Mouse (Mus musculus) forebrain, embryonic 11.5 days (tissue): ENCODE measurements at regions not wholly inside any gene's neighbourhood (a gene's known extent, or its start where the extent isn't known, plus 50 kb on each side); places are given as distances from the start of the nearest gene placed in this dataset.

Experiments used
- ATAC-seq: fragments of 200-750 bp; cut with Nextera tagmentation; replicated peaks from 2 replicates; pipeline ENCODE4 v1.8.0; 2017; ENCODE audit warnings: moderate TSS enrichment; ENCODE audit not compliant: low FRiP score
- DNase-seq: peaks from one replicate; pipeline ENCODE4 v3.0.0-alpha.2; 2017; ENCODE audit warnings: low spot score
- H3K27ac ChIP-seq: fragments of 300-500 bp; sonication (generic); 2 replicates; pipeline ENCODE4 v1.5.1; 2014; ENCODE audit warnings: low read depth, low read length
- H3K27me3 ChIP-seq: fragments of 300-500 bp; sonication (generic); 2 replicates; pipeline ENCODE4 v1.6.1; 2014; ENCODE audit warnings: mild to moderate bottlenecking, low read length, mixed read lengths; ENCODE audit not compliant: control insufficient read depth, insufficient read depth
- H3K36me3 ChIP-seq: fragments of 300-500 bp; sonication (generic); 2 replicates; pipeline ENCODE4 v1.6.1; 2014; ENCODE audit warnings: mild to moderate bottlenecking, low read length, moderate library complexity, mixed read lengths; ENCODE audit not compliant: control insufficient read depth, insufficient read depth
- H3K4me1 ChIP-seq: fragments of 300-500 bp; sonication (generic); replicated peaks from 2 replicates; pipeline ENCODE4 v1.6.1; 2014; ENCODE audit warnings: low read length, mixed read lengths; ENCODE audit not compliant: control insufficient read depth, insufficient read depth
- H3K4me2 ChIP-seq: fragments of 300-500 bp; sonication (generic); 2 replicates; pipeline ENCODE4 v1.6.1; 2014; ENCODE audit warnings: low read depth, mild to moderate bottlenecking, low read length, moderate library complexity, mixed read lengths; ENCODE audit not compliant: severe bottlenecking
- H3K4me3 ChIP-seq: fragments of 300-500 bp; sonication (generic); 2 replicates; pipeline ENCODE4 v1.5.1; 2014; ENCODE audit warnings: low read depth, low read length
- H3K9ac ChIP-seq: fragments of 300-500 bp; sonication (generic); 2 replicates; pipeline ENCODE4 v1.6.1; 2014; ENCODE audit warnings: low read length
- H3K9me3 ChIP-seq: fragments of 300-500 bp; sonication (generic); 2 replicates; pipeline ENCODE4 v1.6.1; 2016; ENCODE audit warnings: low read length, mixed read lengths; ENCODE audit not compliant: control insufficient read depth
- WGBS: fragments of 180-500 bp; shearing (Covaris S2); extraction: QIAGEN DNeasy Blood & Tissue Kit; methylation state at CpG from one replicate; pipeline ENCODE4 v1.1.7; 2014; 5-methylcytosine and 5-hydroxymethylcytosine counted together

DNA sequence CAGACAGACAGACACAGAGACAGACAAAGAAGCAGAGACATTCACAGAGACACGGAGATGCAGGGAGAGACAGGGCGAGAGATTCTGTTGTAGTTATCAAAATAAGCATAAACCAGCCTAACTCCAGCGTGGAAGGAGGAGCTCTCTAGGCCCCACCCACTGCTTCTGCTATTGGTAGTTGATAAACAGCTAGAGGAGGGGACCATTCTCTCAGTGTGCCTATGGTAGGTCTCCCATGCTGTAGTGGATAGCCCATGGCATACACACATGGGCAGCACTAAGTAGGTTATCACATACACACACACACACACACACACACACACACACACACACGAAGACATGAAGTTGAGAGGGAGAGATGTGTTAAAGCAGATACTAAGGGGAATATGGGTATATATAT, 115.7 kb upstream of the Man2a1 start:
- DNase-seq (no peak), ATAC-seq (no peak)
- H3K4me1 ChIP-seq: no peaks in the 10 kb centered on the region
- no peak overlapping the region for H3K4me2 ChIP-seq
- H3K4me3 ChIP-seq: no peak overlapping the region
- no peak overlapping the region for H3K27ac ChIP-seq
- no peaks in the 10 kb centered on the region for H3K36me3 ChIP-seq
- no peak overlapping the region for H3K9ac ChIP-seq
- H3K9me3 ChIP-seq: no peaks in the 10 kb centered on the region
- WGBS: 83% methylated on average over 4 of the region's 4 CpGs
- no peaks in the 10 kb centered on the region for H3K27me3 ChIP-seq

DNA sequence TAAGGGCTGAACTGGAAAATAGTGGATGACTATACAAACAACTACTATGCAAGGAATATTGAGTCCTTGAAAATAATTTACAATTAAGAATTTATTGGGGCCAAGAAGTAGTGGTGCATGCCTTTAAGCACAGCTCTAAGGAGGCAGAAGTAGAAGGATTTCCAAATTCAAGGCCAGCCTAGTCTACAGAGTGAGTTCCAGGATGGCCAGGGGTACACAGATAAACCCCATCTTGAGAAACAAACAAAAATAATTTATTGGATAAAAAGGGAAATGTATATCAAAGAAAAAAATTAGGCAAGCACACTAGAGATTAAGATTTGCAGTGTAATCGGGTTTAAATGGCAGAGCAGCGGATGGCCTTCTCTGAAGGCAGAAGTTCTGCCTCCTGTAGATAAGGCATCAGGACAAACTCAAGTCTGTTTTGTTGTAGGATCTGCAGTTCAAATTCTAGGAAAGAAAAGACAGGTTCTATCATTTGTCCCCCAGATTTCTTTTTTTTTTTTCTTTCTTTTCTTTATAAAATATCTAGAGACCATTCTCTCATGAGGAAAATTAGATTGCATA, 110.7 kb upstream of the Man2a1 start:
- Histone ChIP-seq H3K27ac (no peak overlapping the region), H3K4me1 (no peaks in the 10 kb centered on the region), H3K36me3 (no peaks in the 10 kb centered on the region), H3K9me3 (no peaks in the 10 kb centered on the region), H3K27me3 (no peaks in the 10 kb centered on the region), H3K4me3 (no peak overlapping the region), H3K9ac (no peak overlapping the region), H3K4me2 (no peak overlapping the region)
- 98% methylated on average over 2 of the region's 2 CpGs for WGBS
- ATAC-seq (no peak), DNase-seq (no peak)

DNA sequence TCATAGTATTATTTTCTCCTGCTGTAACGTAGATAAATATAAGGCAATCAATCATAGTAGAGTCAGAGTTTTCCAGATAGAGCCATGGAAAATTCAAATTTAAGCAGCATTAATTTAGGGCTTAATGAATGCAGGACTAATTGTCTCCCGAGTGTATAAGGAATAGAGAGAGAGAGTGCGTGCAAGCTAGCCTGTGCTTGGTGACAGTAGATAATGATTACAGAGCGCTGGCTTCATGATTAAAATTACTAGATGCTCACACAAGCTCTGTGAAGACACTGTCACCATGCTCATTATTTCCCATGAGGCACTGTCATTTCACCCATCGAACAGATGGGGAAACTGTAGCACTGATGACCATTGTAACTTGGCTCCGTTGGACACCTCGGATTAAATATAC, 109.9 kb upstream of the Man2a1 start:
- H3K4me2 ChIP-seq: no peak overlapping the region
- H3K4me1 ChIP-seq: no peaks in the 10 kb centered on the region
- H3K36me3 ChIP-seq: no peaks in the 10 kb centered on the region
- DNase-seq (no peak), ATAC-seq (peak; percentile 37; the same call in 1 of the 2 replicates)
- no peak overlapping the region for H3K9ac ChIP-seq
- H3K27ac ChIP-seq: no peak overlapping the region
- no peaks in the 10 kb centered on the region for H3K9me3 ChIP-seq
- WGBS: 74% methylated on average over 7 of the region's 7 CpGs
- no peak overlapping the region for H3K4me3 ChIP-seq
- no peaks in the 10 kb centered on the region for H3K27me3 ChIP-seq

DNA sequence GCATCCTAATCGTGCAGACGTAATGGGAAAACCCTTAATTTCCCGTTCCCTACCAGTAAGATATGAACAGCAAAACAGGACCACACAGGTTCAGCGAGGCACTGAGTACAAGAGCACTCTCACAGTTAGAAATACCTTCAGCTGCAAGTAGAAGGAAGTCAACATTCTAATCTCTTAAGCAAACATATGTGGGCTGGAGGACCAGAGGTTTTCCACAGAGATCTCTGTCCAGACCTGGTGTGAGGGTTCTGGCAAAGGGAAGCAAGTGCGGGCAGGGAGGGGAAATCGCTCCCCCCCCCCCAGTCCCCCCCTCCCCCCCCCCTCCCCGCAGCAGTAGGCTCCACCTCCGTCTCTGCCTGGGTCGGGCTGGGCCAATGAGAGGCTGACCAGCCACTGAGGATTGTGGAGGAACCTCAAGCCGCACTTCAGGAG, 108.6 kb upstream of the Man2a1 start:
- Histone ChIP-seq H3K9ac (no peak overlapping the region), H3K4me1 (no peaks in the 10 kb centered on the region), H3K27ac (no peak overlapping the region), H3K4me3 (no peak overlapping the region), H3K27me3 (no peaks in the 10 kb centered on the region), H3K4me2 (no peak overlapping the region), H3K9me3 (no peaks in the 10 kb centered on the region), H3K36me3 (no peaks in the 10 kb centered on the region)
- WGBS: 69% methylated on average over 7 of the region's 10 CpGs
- DNase-seq (no peak), ATAC-seq (no peak; the same call in 1 of the 2 replicates)

DNA sequence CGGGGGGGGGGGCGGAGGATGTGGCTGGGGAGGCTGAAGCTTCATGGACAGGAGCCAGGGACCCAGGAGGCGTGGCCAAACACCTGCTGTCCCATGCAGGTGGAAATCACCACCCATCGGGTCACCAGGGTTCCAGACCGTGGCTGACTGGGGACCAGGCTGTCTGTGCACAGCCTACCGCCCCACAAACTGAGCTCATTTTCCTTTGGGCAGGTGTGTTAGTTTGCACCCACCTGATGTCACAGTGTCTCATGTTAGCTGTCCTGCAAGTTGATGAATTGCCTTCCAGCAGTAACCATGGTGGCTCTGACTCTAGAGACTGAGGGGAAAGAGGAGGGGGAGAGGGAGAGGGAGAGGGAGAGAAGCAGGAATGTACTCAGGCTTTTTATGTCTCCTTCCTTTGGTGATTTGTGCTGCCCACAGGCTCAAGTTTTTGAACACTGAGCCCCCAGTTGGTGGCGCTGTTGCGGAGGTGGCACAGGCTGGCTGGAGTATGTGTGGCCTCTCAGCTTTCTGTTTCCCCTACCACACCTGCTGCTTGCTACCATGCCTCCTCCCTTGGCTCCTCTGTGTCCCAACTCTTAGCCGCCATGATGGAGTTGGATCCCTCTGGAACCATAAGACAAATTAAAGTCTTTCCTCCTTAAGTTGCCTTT, 107.8 kb upstream of the Man2a1 start:
- H3K4me3 ChIP-seq: no peak overlapping the region
- H3K4me1 ChIP-seq: no peaks in the 10 kb centered on the region
- no peak overlapping the region for H3K9ac ChIP-seq
- no peak for ATAC-seq
- H3K27me3 ChIP-seq: no peaks in the 10 kb centered on the region
- H3K9me3 ChIP-seq: no peaks in the 10 kb centered on the region
- H3K27ac ChIP-seq: no peak overlapping the region
- WGBS: 48% methylated on average over 7 of the region's 9 CpGs
- no peaks in the 10 kb centered on the region for H3K36me3 ChIP-seq
- H3K4me2 ChIP-seq: no peak overlapping the region
- no peak for DNase-seq

DNA sequence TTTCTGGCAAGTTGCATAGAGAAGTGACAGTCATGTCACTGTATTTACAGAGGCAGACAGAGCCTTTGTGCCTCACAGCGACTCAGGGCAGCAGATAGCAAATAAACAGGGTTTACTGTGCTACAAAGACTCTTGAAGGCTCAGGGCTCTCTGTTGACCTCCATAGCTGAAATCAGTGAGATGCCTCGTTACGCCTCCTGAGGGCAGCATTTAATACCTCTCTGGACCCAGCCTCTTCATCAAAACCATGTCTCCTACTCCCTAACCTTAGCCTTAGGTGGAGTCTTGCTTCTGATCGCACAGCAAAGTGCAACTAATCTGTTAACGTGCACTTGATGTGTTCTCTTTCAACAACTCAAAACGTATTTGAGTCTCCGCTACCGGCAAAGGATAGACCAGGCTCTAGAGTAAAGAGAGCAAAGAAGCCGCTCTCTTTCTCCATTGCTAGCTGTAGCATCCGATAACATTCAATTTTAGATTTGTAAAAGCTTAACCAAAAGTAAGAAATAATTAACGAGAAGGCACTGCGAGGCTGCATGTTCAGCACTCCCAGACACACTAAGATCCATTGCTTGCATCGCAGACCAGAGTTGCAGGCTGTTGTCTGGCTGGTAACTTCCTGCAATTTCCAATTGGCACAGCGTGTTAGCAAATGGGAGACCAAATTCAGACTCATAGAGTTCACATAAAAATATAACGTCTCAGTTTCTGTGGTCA, 101.1 kb upstream of the Man2a1 start:
- DNase-seq (peak; percentile 58), ATAC-seq (no peak)
- Histone ChIP-seq H3K4me2 (no peak overlapping the region), H3K27me3 (no peaks in the 10 kb centered on the region), H3K36me3 (no peaks in the 10 kb centered on the region), H3K9me3 (no peaks in the 10 kb centered on the region), H3K27ac (no peak overlapping the region), H3K4me1 (no peaks in the 10 kb centered on the region), H3K4me3 (no peak overlapping the region), H3K9ac (no peak overlapping the region)
- 60% methylated on average over 15 of the region's 15 CpGs for WGBS

DNA sequence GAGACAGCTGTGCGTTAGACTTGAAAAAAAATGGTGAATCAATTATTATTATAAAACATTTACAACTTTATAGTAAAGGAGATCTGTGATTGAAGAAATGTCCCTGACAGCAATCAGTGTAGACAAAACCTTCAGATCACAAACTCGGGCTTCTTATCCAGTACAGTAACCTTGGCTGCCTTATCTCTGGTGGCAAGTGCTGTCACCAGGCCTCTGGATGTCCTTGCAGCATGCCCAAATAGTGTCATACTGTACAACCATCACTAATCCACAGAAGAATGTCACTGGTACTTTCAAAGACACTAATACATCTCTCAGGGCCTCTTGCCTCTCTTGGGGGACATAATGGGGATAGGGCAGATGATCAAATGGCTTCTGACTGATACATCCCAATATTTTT, 98.2 kb upstream of the Man2a1 start:
- ATAC-seq (no peak), DNase-seq (no peak)
- H3K4me3 ChIP-seq: no peak overlapping the region
- no peak overlapping the region for H3K9ac ChIP-seq
- H3K27me3 ChIP-seq: no peaks in the 10 kb centered on the region
- WGBS: 90% methylated on average over 2 of the region's 2 CpGs
- H3K4me1 ChIP-seq: no peaks in the 10 kb centered on the region
- no peaks in the 10 kb centered on the region for H3K9me3 ChIP-seq
- no peaks in the 10 kb centered on the region for H3K36me3 ChIP-seq
- H3K4me2 ChIP-seq: no peak overlapping the region
- H3K27ac ChIP-seq: no peak overlapping the region

DNA sequence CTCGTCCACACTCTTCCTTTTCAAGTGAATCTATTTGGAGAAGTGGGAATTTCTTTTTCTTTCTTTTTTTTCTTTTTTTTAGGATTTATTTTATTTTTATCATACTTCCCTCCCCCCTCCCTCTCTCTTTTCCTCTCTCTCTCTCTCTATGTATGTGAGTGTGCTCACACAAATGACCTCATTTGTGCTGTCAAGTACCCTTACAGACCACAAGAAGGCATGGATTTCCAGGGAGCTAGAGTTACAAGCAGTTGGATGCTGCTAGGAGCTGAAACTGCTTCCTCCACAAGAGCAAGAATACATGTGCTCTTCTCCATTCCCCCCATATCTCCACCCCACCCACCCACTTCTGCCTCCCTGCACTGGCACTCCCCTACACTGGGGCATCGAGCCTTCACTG, 94.6 kb upstream of the Man2a1 start:
- ATAC-seq (0 out of 2 replicates have a peak, but pooled peaks have one; percentile 39), DNase-seq (no peak)
- Histone ChIP-seq H3K27ac (no peak overlapping the region), H3K36me3 (no peaks in the 10 kb centered on the region), H3K27me3 (no peaks in the 10 kb centered on the region), H3K4me2 (no peak overlapping the region), H3K9me3 (no peaks in the 10 kb centered on the region), H3K9ac (no peak overlapping the region), H3K4me1 (no peaks in the 10 kb centered on the region), H3K4me3 (no peak overlapping the region)
- 86% methylated on average over 2 of the region's 2 CpGs for WGBS
